Mouse (Mus musculus): ENCODE measurements around the gene Dio3.

- TF ChIP-seq POLR2A (IDR thresholded peaks at IDR 0.05; ENCODE audit: insufficient read depth, low read depth, low read length) (no peak), CTCF (IDR thresholded peaks at IDR 0.05; ENCODE audit: insufficient read depth, low read depth, low read length) (no peak)
Observed at GRCm38 (mm10) chr12:110256478-110257220, 22.2 kb upstream of the Dio3 start.
